Mouse (Mus musculus) ES-E14 (cell line): ENCODE results near the gene Sp110. TPM values are rescaled to one million over a fixed set of nuclear protein-coding genes. Genes with fewer than 3 reads are reported as not detected.
"Not testable (repeated sequence)": the region's sequence is repeated elsewhere in the genome, so short reads cannot be mapped to it uniquely, and the experiment has no call there.

ENCODE experiments used
- DNase-seq: peaks from one replicate; pipeline ENCODE4 v3.0.0-alpha.2; 2013; ENCODE audit warnings: low read depth, low spot score
- H3K27ac ChIP-seq: 2 replicates; pipeline ENCODE4 v1.5.1; 2012; ENCODE audit warnings: low read depth, mild to moderate bottlenecking, low read length, moderate library complexity, mixed read lengths; ENCODE audit not compliant: poor library complexity, insufficient read depth, severe bottlenecking
- H3K36me3 ChIP-seq: 2 replicates; pipeline ENCODE4 v1.6.1; 2012; ENCODE audit warnings: mild to moderate bottlenecking, low read length, moderate library complexity, mixed read lengths; ENCODE audit not compliant: control insufficient read depth, poor library complexity, insufficient read depth, severe bottlenecking
- H3K4me1 ChIP-seq, 2 experiments: fragments of 150-350 bp in 1 of 2; sonication (generic) in 1 of 2; 2 replicates each; pipeline ENCODE4 v1.6.1; 2012; ENCODE audit warnings: low read length in 2 of 2, mild to moderate bottlenecking in 1 of 2, mixed read lengths in 1 of 2; ENCODE audit not compliant: control insufficient read depth in 2 of 2, insufficient read depth in 2 of 2, poor library complexity in 1 of 2
- H3K4me3 ChIP-seq, 2 experiments: fragments of 150-350 bp in 1 of 2; sonication (generic) in 1 of 2; 2 replicates each; pipeline ENCODE4 v1.5.1; 2012; ENCODE audit warnings: low read length in 2 of 2, low read depth in 1 of 2, mild to moderate bottlenecking in 1 of 2, mixed read lengths in 1 of 2; ENCODE audit not compliant: insufficient read depth in 1 of 2, poor library complexity in 1 of 2, severe bottlenecking in 1 of 2
- H3K9ac ChIP-seq: 2 replicates; pipeline ENCODE4 v1.6.1; 2012; ENCODE audit warnings: low read depth, mild to moderate bottlenecking, low read length, mixed read lengths; ENCODE audit not compliant: poor library complexity, insufficient read depth, severe bottlenecking
- H3K9me3 ChIP-seq: fragments of 150-350 bp; sonication (generic); 2 replicates; pipeline ENCODE4 v1.6.1; 2012; ENCODE audit warnings: low read depth, mild to moderate bottlenecking, low read length; ENCODE audit not compliant: control insufficient read depth, insufficient read depth
- in situ Hi-C, 2 experiments: fragments of 600-800 bp; cut with MboI; formaldehyde crosslinking; loops; one replicate each; pipeline ENCODE4 v1.15.1; 2025; ENCODE audit warnings: low sequenced_read_pairs in 2 of 2, inconsistent platforms in 1 of 2; ENCODE audit not compliant: unreplicated experiment in 2 of 2
- total RNA-seq: library from RNA; depleted of rRNA; stranded (reverse); fragments of 300-350 nt; gene quantifications from 2 replicates; pipeline ENCODE4 v1.2.3, GENCODE M21; 2012; rRNA removed

Gene Sp110
- 4.1 and 5.1 TPM in 2 replicates for total RNA-seq

DNA sequence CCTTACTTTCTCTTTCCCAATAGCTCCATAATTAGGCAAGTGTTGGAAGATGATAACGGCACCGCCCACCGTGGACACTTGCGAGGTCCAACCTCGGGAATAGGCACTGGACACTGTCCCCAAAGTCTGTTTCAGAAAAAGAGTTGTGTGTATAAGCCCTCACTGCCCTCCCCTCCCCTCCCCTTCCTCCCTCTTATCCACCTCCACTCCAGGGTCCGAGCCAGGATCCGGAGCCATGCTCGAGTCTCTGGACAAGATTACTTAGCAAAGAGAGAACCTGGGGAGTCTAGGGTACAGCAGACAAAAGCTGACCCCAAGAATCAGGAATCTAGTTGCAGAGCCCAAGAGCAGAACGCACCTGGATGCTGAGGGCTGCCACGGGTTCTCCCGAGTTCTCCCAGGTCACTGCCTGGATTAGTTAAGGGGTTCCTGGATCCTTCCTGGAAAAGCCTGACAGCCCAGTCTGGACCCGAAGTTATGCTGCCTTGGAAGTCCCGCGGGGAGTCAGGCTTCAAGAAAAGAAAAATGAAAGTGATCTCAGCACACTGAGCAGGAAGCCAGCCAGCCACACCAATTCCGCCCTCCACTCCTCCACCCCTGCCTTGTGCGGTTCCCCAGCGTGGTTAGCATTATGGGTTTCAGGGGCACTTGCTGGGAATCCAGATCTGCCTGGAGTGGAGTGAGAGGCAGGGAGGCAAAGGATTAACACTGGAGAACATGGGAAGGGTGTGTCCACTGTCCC is at the start of gene Sp110:
Gene Sp110 (minus strand): TSS at position 547 of the 742 bp plus-strand sequence.
- in situ Hi-C loops: loop anchor here in 1 of 2 experiments (25.0 kb wide), 1 partner anchor 139 kb away; no protein-coding TSS in a partner anchor
- not testable (repeated sequence) for DNase-seq, H3K36me3 ChIP-seq, H3K9ac ChIP-seq, H3K4me3 ChIP-seq, H3K9me3 ChIP-seq, H3K4me1 ChIP-seq, H3K27ac ChIP-seq

DNA sequence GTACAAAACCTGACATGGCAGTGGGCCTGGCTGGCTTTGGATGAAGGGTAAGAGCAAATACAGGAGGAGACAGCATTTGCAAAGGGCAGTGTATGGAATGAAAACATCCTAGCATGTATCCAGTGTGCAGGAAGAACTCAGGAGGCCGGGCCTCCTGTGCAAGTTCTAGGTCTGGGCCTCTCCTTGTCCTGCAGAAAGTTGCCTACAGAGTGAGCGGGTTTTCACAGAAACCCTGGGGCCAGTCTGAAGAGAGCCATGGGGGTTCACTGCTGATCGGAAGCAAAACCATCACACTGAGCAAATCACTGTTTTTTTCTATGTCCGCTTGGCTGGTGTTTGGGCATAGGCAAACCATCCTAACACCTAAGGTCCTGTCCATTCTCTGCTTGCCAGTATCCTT is 39.5 kb upstream of the Sp110 start:
- DNase-seq, H3K27ac ChIP-seq, H3K9me3 ChIP-seq, H3K4me1 ChIP-seq, H3K9ac ChIP-seq, in situ Hi-C loops, H3K36me3 ChIP-seq, H3K4me3 ChIP-seq: not testable (repeated sequence)

DNA sequence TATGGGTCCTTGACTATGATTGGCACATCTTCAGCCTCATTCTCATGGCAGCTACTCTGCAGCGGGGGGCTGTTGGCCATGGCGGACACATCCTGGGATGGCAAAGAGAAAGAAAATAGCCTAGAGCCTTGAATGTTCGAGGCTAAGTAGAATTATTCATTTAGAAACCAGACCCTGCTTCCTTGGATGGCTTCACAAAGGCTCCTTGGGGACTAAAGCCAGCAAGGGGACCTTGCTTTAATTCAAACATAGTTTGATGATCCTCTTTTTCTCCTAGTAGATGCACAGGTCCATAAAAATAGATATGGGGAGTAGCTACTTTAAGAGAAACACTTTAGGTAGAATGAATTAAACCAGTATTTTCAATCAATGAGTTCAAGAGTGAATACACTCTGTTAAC is 38.3 kb upstream of the Sp110 start:
- H3K27ac ChIP-seq, DNase-seq, H3K36me3 ChIP-seq, in situ Hi-C loops, H3K9ac ChIP-seq, H3K4me1 ChIP-seq, H3K9me3 ChIP-seq, H3K4me3 ChIP-seq: not testable (repeated sequence)

DNA sequence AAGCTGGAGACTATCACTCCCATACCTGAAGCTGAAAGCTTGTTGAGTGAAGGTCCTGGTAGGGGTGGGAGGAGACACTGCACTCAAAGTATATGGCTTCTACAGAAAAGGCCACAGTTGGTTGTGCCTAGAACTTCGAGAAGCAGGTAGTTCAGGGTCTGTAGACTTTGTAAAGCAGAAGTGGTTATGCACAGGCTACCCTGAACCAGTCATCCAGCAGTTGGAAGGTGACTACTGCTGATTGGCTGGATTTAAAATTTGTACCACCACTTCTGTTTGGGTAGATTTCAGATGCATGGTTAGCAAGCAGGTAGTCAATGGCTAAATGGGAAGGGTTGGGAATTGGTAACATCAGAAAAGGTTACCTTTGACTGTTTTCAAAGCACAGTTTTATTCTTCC is 20.1 kb upstream of the Sp110 start:
- H3K4me1 ChIP-seq, in situ Hi-C loops, H3K9me3 ChIP-seq, H3K36me3 ChIP-seq, H3K4me3 ChIP-seq, H3K27ac ChIP-seq, DNase-seq, H3K9ac ChIP-seq: not testable (repeated sequence)

DNA sequence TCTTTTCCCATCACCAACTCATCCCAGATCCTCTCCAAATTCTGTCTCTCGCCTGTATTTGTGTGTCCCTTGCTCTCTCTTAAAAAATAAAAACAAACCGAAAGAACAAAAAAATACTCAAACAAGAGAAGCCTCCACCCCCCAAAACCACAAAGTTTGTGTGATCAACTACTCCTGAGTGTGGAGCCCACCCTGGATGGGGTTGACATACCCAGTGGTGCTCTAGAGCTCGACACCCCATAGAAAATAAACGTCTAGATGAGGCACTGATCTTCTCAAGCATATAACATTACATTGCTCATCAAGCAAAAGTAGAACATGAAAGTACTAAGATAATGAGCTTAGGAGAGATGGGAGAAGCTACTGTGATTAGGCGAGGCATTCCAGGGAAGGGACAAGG is 18.5 kb upstream of the Sp110 start:
- H3K9me3 ChIP-seq, H3K4me1 ChIP-seq, H3K27ac ChIP-seq, DNase-seq, in situ Hi-C loops, H3K36me3 ChIP-seq, H3K9ac ChIP-seq, H3K4me3 ChIP-seq: not testable (repeated sequence)

DNA sequence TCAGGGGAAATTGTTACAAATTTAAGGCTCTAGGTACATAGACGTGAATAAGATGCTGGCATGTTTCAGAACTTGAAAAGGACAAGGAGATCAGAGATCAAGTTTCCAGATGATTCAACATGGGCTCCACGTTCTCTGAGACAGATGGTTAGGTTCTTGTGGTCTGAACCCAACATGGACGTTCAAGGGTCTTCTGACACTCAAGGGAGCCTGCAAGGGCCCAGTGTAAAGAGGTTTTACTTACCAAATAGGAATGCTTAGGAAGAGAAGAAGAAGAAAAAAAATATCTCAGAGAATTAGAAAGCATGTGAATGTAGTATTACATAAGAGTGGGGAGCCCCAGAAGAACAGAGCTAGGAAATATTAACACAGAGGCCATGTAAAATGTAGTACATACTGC is 17.2 kb upstream of the Sp110 start:
- H3K9ac ChIP-seq, in situ Hi-C loops, H3K4me1 ChIP-seq, H3K36me3 ChIP-seq, DNase-seq, H3K27ac ChIP-seq, H3K9me3 ChIP-seq, H3K4me3 ChIP-seq: not testable (repeated sequence)

DNA sequence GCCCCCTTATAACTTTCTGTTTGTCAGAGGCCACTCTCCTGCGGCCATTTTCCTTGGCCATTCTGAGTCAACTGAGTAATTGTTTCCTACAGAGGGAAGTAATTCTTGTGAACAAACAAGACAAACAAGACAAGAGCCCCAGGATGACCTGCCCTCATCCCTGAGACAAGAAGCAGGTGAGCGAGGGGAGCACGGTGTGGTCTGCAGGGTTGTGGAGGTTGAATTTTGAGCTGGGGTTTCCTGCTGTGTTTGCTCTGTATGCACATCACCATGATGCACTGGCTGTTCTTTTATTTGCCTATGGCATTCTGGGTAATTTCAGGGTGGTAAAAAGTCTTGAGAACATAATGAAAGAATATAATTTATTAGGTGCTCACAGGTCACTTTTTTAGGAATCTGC is 16.5 kb upstream of the Sp110 start:
- in situ Hi-C loops: not testable (repeated sequence)

DNA sequence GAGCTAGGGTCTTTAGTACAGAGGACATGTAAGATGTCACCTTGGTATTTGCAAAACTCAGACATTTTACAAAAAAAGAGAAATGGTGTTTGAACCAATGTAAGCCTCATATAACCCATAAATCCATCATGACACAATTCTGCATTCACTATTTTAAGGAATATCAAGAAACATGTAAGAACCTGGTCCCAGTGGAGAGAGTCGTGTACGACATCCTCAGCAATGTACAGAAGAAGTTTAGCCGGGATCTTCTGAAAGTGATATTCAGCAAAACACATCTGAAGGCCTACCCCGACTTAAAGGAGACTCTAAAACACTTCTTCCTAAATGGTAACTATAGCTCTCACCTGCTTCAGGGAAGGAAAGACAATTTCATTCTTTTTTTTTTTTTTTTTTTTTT is 12.0 kb upstream of the Sp110 start:
- H3K27ac ChIP-seq, H3K9me3 ChIP-seq, H3K4me3 ChIP-seq, in situ Hi-C loops, DNase-seq, H3K9ac ChIP-seq, H3K36me3 ChIP-seq, H3K4me1 ChIP-seq: not testable (repeated sequence)

More for the DNA sequence above, 16.5 kb upstream of the Sp110 start:
- H3K4me1 ChIP-seq, H3K9me3 ChIP-seq, DNase-seq, H3K36me3 ChIP-seq, H3K4me3 ChIP-seq, H3K27ac ChIP-seq, H3K9ac ChIP-seq: not testable (repeated sequence)
